Mouse (Mus musculus): ENCODE results near the gene Plxnc1.

- TF ChIP-seq CTCF (IDR thresholded peaks at IDR 0.05; ENCODE audit: low read depth, low read length) (no peak), POLR2A (IDR thresholded peaks at IDR 0.05; ENCODE audit: insufficient read depth, low read length) (no peak)
Observed at GRCm38 (mm10) chr10:94849930-94850329, 94.7 kb downstream of the Plxnc1 start.
